Mouse (Mus musculus): ENCODE results near the gene Mob2.
A peak's percentile ranks its signal among the peaks of the same experiment; 100 is the strongest.

The Mob2 gene

GRCm38 (mm10) chr7:142079365-142079764 is 18.5 kb upstream of the Mob2 start:
- no peak for DNase-seq (ENCODE audit: low spot score in 2 of 2)

GRCm38 (mm10) chr7:142077138-142077537 is 16.3 kb upstream of the Mob2 start:
- DNase-seq (ENCODE audit: low spot score in 2 of 2), result no peak

DNA sequence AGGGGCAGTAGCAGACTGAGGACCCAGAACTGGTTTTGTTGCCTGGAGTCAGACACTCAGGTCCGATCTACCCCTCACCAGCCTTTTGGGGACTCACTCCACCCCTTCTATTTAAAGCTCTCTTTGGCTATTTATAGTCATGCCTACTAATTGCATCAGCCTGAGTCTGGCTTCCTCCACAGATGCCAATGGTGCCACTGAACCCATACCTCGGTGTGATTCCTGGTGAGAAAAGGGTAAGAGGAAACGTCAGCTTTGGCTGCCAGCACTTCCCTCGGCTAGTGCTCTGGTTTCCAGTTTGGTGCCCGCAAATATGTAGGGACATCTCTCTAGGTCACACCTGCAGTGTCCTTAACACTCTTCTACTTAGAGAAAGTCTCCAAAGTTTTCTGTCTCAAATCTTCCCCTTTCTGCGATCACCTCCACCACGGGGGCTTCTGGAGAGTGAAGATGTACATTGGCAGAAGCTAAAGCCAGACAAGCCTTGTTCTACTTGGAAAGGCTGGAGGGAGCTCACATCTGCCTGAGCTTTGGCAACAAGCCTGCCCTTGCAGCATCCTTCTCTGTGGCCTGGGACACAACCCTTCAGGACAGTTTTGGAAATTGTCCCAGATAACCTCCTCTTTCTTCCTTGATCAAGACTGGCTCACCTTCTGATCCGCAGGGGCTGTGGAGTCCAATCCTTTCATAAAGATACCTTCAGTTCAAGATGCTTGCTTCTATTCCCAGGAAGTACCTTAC is 13.5 kb upstream of the Mob2 start:
- DNase-seq (ENCODE audit: low spot score in 2 of 2), result no peak

GRCm38 (mm10) chr7:142071717-142072116 is 10.9 kb upstream of the Mob2 start:
- DNase-seq (ENCODE audit: low spot score in 2 of 2), result no peak

DNA sequence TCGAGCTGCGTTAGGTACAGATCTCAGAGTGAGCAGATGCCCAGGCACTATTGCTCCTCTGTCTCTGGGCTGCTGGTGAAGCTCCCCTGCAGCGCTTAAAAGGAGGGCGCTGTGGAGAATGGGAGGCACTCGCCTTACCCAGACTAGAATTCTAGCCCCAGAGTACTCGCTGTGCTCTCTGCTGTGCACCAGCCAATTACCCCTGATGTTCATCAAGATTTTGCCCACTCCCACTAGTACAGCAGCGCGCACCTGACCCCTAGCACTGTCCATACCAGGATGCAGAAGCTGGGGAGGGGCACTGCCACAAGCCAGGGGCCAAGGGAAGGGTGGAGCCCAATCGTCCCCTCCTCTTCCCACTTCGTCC is 10.3 kb upstream of the Mob2 start:
- no peak for DNase-seq (ENCODE audit: low spot score in 2 of 2)

- DNase-seq (ENCODE audit: low spot score in 2 of 2), result peak; percentile 63 to 73
Observed at GRCm38 (mm10) chr7:142070458-142071211, 9.8 kb upstream of the Mob2 start.

- no peak for DNase-seq (ENCODE audit: low spot score in 2 of 2)
Observed at GRCm38 (mm10) chr7:142068429-142068828, 7.6 kb upstream of the Mob2 start.

GRCm38 (mm10) chr7:142060185-142060930 is 507 bp downstream of the Mob2 start:
- DNase-seq (ENCODE audit: low spot score in 2 of 2), result no peak

DNA sequence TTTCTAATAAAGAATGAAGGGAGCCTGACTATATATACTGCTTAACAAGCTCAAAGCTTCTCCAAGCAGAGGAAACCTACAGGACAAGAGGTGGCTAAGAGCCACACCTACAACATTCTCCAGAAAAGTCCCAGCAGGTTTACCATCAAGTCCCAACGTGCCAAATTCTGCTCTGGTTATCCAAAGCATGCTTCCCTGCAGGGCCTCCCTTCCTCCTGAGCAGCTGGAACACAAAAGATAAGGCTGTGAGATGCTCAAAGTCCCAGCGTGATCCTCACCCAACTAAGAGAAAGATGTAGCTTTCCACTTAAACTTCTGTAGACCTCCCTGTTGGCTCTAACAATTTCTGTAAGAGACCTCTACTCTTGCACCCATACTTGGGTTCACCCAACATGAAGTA is 1.8 kb downstream of the Mob2 start:
- DNase-seq (ENCODE audit: low spot score in 2 of 2), result no peak

DNA sequence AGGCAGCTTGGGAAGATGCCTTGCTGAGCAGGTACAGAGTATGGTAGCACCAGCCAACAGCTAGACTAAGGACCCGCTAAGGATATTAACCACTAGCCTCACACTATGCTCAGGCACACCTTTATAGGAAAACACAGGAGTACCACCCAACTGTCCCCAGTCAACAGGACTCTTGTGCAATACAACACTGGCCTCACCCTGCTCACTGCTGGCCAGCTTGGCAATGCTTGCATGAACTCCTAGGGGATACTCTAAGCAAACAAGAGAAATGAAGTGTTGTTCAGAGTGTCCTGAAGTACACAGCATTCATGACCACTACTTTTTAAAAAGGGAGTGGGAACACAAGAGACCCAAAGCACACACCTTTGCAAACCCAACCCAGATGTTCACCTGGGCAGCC is 3.7 kb downstream of the Mob2 start:
- no peak for DNase-seq (ENCODE audit: low spot score in 2 of 2)

GRCm38 (mm10) chr7:142056601-142057061 is 4.2 kb downstream of the Mob2 start:
- no peak for DNase-seq (ENCODE audit: low spot score in 2 of 2)

GRCm38 (mm10) chr7:142055431-142055830 is 5.4 kb downstream of the Mob2 start:
- DNase-seq (ENCODE audit: low spot score in 2 of 2), result no peak

- DNase-seq (ENCODE audit: low spot score in 2 of 2), result no peak
Observed at GRCm38 (mm10) chr7:142050536-142050935, 10.3 kb downstream of the Mob2 start.

DNA sequence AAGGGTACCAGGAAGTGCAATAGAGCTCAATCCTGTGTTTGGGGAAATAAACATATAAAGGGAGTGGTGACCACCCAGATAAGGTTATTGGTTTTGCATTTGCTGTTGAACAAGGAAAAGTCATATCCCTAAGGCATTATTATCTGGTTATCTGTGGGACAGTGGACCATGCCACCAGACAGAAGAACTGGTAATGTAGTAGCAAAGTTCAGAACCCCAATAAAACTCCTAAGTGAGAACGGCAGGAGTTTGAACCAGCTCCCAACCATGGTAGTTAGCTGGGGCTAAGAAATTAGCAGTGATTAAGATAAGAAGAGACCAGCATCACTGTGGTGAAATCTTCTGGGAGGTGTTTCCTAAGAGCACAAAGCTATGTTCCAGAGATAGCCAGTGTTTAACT is 14.9 kb downstream of the Mob2 start:
- DNase-seq (ENCODE audit: low spot score in 2 of 2), result no peak

GRCm38 (mm10) chr7:142045344-142045743 is 15.5 kb downstream of the Mob2 start:
- no peak for DNase-seq (ENCODE audit: low spot score in 2 of 2)

DNA sequence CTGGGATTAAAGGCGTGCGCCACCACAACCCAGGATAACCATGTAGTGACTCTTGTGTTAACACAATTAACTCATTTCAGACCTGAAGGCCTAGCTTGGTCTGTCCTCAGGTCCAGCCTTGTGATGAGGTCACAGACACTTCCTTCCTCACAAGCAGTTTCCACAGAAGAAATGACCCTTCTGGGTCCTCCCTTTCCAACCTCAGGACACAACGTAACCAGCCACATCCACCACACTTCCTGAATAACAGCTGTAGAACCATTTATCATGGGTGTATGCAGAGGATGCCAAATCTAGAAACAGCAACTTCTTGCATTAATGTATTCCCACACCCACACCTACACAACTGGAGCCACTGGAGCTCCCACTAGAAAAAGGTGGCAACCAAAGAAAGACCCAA is 20.1 kb downstream of the Mob2 start:
- no peak for DNase-seq (ENCODE audit: low spot score in 2 of 2)

DNA sequence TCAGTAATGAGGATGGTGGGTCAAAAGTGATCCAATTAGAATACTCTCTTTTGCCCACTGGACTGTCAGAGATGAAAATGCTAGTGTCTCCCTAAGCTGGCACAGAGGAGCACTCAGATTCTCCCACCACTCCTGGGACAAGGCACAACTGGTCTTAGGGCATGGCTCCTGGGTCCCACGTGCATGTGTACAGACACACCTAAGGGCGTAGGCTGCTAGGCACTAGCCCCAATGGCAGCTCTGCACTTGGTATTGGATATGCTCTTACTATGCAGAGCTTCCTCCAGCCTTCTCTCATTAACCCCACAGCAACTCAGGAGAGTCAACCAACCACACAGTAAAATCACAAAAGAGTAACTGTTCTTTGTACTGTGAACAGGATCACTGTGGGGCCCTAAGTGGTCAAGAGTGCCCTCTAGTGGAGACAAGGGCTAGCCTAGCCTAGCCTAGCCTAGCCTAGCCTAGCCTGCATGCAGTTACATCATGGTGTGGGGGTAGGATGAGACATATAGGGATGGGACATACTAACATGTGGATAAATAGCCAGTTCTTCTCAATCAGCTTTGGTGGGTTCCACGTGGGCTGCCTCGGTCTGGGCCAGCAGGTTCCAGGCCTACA is 23.2 kb downstream of the Mob2 start:
- DNase-seq (ENCODE audit: low spot score in 2 of 2), result peak in 1 of 2 experiments; percentile 33

- DNase-seq (ENCODE audit: low spot score in 2 of 2), result no peak
Observed at GRCm38 (mm10) chr7:142035048-142035811, 25.6 kb downstream of the Mob2 start.

- DNase-seq (ENCODE audit: low spot score in 2 of 2), result no peak
Observed at GRCm38 (mm10) chr7:142034198-142034597, 26.7 kb downstream of the Mob2 start.

- no peak for DNase-seq (ENCODE audit: low spot score in 2 of 2)
Observed at GRCm38 (mm10) chr7:142030073-142030472, 30.8 kb downstream of the Mob2 start.

GRCm38 (mm10) chr7:142025926-142026325 is 34.9 kb downstream of the Mob2 start:
- DNase-seq (ENCODE audit: low spot score in 2 of 2), result no peak
